Mouse (Mus musculus): ENCODE data around the gene Dcdc2c.
A peak's percentile ranks its signal among the peaks of the same experiment; 100 is the strongest.

Gene Dcdc2c

DNA sequence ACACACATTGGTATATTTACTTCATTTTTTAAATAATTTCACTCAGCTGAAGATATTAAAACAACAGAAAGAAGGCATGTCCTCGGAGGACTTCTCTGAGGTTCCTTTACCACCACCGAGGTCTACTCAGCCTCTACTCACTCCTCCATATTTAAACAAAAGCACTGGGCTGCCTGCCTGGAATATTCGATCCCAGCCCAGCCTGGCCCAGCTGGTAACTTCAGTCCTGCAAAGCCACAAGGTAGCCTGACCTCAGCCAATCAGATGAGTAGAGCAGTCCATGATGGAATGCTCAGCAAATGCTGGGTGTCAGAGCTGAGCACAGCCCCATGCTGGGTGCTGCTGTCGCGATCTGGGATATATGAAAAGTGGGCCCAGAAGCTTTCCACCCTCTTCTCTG is 115.7 kb downstream of the Dcdc2c start:
- peak; percentile 71 for DNase-seq

DNA sequence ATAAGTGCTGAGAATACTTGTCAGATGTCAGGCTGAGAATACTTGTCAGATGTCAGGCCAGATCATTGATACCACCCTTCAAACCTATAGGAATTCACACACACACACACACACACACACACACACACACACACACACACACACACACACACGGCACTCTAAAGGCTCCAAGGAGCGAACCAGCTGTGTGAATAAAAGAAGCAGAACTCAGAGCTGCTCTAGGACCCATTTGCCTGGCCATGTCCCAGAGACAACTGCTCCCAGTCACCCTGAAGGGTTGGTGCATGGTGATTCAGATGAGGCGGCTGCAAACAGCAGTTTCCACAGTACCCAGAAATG is 119.5 kb downstream of the Dcdc2c start:
- peak; percentile 14 for DNase-seq

DNA sequence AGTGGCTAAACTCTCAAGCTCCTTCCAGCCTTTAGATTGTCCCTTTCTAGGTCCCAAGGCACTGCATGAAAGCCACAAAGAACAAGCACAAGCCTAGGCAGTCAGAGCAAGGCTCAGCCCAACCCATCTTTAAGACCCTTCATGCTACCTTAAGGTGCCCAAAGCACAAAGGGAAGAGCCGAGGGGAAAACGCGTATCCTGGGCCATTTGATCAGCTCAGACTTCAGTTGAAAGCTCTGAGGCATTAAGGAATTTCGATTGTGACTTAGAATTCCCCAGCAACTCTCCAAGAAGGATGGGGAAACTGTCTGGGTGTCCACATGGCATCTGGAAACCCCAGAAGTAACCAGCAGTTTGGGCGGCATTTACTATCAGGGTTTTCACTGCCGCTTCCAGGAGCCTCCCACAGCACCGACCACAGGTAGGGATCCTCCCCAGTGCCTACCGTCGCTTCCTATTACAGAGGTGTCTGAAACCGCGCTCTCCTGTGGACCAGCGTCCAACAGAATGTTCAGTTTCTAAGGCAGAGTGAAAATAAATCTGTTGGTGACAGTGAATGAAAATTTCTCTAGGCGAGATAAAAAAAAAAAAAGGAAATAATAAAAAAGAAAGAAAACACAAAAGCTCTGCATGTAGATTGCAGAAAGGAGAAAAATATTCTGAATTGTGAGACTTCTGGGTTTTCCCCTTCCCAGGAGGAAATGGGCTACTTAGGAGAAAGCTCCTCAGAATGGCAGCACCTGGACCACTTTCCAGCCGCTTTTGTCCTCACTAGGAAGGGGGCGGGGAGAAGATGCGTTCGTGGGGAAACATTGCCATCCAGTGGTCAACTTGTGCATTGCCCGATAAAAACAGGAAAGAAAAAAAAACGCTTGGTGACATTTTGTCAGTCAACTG is 120.1 kb downstream of the Dcdc2c start:
- peak; percentile 68 for DNase-seq

DNA sequence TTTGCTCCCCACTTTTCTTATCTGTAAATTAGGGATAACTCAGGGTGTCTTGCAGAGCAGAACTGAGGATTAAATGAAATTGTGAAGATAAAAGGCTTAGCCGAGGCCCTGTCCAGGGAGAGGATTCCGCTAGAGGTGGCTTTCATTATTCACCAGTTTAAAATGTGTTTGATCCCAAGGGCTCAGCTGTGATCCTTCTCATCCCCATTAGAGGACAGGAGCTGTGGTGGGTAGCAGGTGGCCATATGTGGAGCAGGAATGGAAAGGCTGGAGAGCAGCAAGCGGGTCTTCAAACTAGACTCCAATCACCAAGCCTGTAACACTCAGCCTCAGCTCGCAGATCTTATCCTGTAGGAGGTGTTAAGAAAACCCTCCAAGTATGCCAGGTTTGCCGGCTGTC is 122.3 kb downstream of the Dcdc2c start:
- peak; percentile 62 for DNase-seq

GRCm38 (mm10) chr12:28416957-28417356 is 135.2 kb downstream of the Dcdc2c start:
- no peak for DNase-seq

DNA sequence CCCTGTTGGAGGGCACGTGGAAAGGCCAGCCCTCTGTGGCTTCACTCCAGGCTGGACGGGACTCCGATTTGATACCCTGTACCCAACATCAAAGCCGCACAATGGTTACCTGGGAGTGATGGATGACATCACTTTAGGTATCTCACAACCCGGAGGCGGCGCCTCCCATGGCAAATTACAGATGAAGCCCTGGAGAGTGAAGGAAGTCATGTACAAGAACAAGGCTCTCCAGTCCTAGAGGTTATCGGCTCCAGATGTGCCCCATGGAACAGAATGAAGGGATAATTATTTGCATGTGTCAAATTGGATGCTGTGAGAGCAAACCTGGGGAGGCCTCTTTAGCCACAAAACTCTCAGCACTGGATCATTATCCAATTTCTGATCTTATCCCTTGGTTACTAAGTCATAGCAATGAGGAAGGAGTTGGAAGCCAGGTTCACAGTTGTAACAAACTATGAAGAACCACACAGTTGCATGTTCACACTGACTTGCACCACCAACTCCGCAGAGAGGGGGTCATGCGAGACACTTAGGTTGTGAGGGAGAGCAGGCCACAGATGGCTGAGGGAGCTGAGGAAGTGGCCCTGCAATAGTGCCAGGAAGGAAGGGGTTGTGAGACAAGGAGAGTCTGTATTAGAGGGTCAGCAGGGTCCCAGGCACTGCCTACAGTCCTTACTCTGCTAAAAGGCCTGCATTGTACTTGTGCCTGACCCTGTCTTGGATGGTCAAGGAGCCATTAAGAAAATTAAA is 144.4 kb downstream of the Dcdc2c start:
- DNase-seq = peak; percentile 62

DNA sequence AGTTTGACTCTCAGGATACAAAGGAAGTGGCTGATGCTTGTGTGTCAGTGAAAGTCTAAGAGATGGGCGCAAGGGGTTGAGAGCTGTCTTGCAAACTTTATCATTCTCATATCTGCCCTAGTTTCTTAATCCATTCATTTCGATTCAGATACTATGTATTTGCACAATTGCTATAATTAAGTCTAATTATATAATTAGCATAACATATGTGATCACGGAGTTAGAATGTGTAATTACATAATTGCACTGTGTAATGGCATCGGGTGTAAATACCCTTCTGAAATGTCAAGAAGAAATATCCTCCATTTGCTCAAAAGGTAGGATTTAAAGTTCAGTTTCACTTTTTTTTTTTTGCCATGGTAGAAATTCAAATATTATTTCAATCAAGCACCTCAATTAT is 149.9 kb downstream of the Dcdc2c start:
- DNase-seq = no peak

- DNase-seq = peak; percentile 4
Measured at GRCm38 (mm10) chr12:28401372-28401771, 150.8 kb downstream of the Dcdc2c start.

- no peak for DNase-seq
Measured at GRCm38 (mm10) chr12:28392129-28392528, 160.1 kb downstream of the Dcdc2c start.

Measured in heart, adult 11 months (tissue).